Mouse (Mus musculus) midbrain, postnatal 0 days (tissue): ENCODE data around the gene Dhx37. TPM values are rescaled to one million over a fixed set of nuclear protein-coding genes. Genes with fewer than 3 reads are reported as not detected.
"Not testable (repeated sequence)": the region's sequence is repeated elsewhere in the genome, so short reads cannot be mapped to it uniquely, and the experiment has no call there.

Source experiments
- ATAC-seq: fragments of 200-750 bp; cut with Nextera tagmentation; 2 replicates; pipeline ENCODE4 v1.8.0; 2017; ENCODE audit warnings: moderate number of reproducible peaks, mild to moderate bottlenecking, moderate TSS enrichment, moderate library complexity; ENCODE audit not compliant: low FRiP score
- DNase-seq: peaks from one replicate; pipeline ENCODE4 v3.0.0-alpha.2; 2015; ENCODE audit warnings: low spot score
- H3K27ac ChIP-seq: fragments of 300-500 bp; sonication (generic); 2 replicates; pipeline ENCODE4 v1.5.1; 2014; ENCODE audit warnings: low read depth, mild to moderate bottlenecking, low read length, mixed read lengths
- H3K27me3 ChIP-seq: fragments of 300-500 bp; sonication (generic); 2 replicates; pipeline ENCODE4 v1.6.1; 2014; ENCODE audit warnings: low read length, control low read depth, mixed read lengths; ENCODE audit not compliant: insufficient read depth
- H3K36me3 ChIP-seq: fragments of 300-500 bp; sonication (generic); 2 replicates; pipeline ENCODE4 v1.6.1; 2014; ENCODE audit warnings: low read length, control low read depth, mixed read lengths; ENCODE audit not compliant: insufficient read depth
- H3K4me1 ChIP-seq: fragments of 300-500 bp; sonication (generic); 2 replicates; pipeline ENCODE4 v1.6.1; 2014; ENCODE audit warnings: mild to moderate bottlenecking, control low read depth, antibody characterized with exemption, low read length, mixed read lengths; ENCODE audit not compliant: insufficient read depth
- H3K4me2 ChIP-seq: fragments of 300-500 bp; sonication (generic); 2 replicates; pipeline ENCODE4 v1.6.1; 2014; ENCODE audit warnings: low read depth, mild to moderate bottlenecking, low read length, mixed read lengths; ENCODE audit not compliant: poor library complexity, severe bottlenecking
- H3K4me3 ChIP-seq: fragments of 300-500 bp; sonication (generic); 2 replicates; pipeline ENCODE4 v1.5.1; 2014; ENCODE audit warnings: low read depth, mild to moderate bottlenecking, low read length, moderate library complexity
- H3K9ac ChIP-seq: fragments of 300-500 bp; sonication (generic); replicated peaks from 2 replicates; pipeline ENCODE4 v1.6.1; 2014; ENCODE audit warnings: mild to moderate bottlenecking, low read length, moderate library complexity, mixed read lengths; ENCODE audit not compliant: poor library complexity, severe bottlenecking
- H3K9me3 ChIP-seq: fragments of 300-500 bp; sonication (generic); 2 replicates; pipeline ENCODE4 v1.6.1; 2016; ENCODE audit warnings: low read length, control low read depth
- CTCF ChIP-seq: IDR thresholded peaks from 2 replicates; pipeline ENCODE4 v1.5.1; 2016; ENCODE audit warnings: antibody characterized with exemption, mild to moderate bottlenecking
- WGBS: fragments of 180-500 bp; shearing (Covaris S2); extraction: QIAGEN DNeasy Blood & Tissue Kit; methylation state at CpG from one replicate; pipeline ENCODE4 v1.1.7; 2014; 5-methylcytosine and 5-hydroxymethylcytosine counted together
- polyA plus RNA-seq: library from polyadenylated mRNA; unstranded; fragments of >200 nt; fragmentation: Nextera tagmentation; extraction: Ambion mirVana; gene quantifications from 2 replicates; pipeline ENCODE4 v1.2.1, GENCODE M21; 2015
- total RNA-seq: library from RNA; depleted of rRNA; stranded (reverse); fragments of >200 nt; gene quantifications from 2 replicates; pipeline ENCODE4 v1.2.3, GENCODE M21; 2014

Dhx37 gene
- total and polyA plus RNA-seq, 2 experiments from 2014 or later, result 10.9 to 32.9 TPM

GRCm38 (mm10) chr5:125441234-125442114 is 7.6 kb upstream of the Dhx37 start, which contains the start of gene Bri3bp:
Gene Bri3bp, plus strand, starts transcription at chr5:125441568.
- DNase-seq (peak; percentile 64), ATAC-seq (peak; percentile 80)
- Histone ChIP-seq H3K9me3 (no peaks in the 10 kb centered on the region), H3K27me3 (no peaks in the 10 kb centered on the region), H3K4me3 (peak within 1 kb of the TSS; percentile 89), H3K4me2 (peak within 1 kb of the TSS; percentile 87), H3K9ac (peak within 1 kb of the TSS; percentile 86), H3K36me3 (no peaks in the 10 kb centered on the region), H3K27ac (peak within 1 kb of the TSS; percentile 79), H3K4me1 (peaks cover 8% of the 10 kb centered on the region)
- TF ChIP-seq CTCF, result peak; percentile 16; the same call in 1 of the 2 replicates
- WGBS, result under 1% methylated on average over 76 of the region's 97 CpGs

DNA sequence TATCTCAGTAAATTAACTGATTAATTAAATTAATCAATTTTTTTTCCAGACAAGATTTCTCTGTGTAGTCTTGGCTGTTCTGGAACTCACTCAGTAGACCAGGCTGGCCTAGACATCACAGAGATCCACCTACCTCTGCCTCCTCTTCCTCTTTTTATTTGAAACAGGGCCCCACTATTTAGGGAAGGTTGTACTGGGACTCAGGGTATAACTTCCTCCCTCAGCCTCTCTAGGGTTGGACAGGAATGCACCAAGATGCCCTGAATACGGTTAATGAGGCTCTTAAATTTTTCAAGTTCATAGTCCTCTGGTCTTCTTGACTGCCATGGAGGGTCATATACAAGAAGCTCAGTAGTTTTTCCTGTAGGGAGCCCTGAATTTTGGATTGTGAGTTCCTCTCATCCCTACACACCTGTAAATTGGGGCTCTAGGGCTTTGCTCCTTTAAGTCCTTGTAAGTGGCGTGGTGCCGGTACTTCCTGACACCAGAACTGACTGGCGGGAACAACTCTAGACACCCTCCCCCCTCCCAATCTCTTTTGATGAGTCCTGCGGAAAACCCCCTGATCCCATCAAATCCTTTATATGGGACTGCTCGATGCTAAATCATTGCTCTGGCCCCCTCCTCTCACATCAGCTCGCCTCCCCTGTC is 6.8 kb upstream of the Dhx37 start:
- Histone ChIP-seq H3K4me1 (peaks cover 8% of the 10 kb centered on the region), H3K4me3 (peak overlapping the region; percentile 89), H3K9ac (peak overlapping the region; percentile 86), H3K27ac (peak overlapping the region; percentile 79), H3K27me3 (no peaks in the 10 kb centered on the region), H3K36me3 (no peaks in the 10 kb centered on the region), H3K9me3 (no peaks in the 10 kb centered on the region), H3K4me2 (peak overlapping the region; percentile 87)
- no peak for TF ChIP-seq CTCF
- 6% methylated on average over 7 of the region's 7 CpGs for WGBS
- ATAC-seq (0 out of 2 replicates have a peak, but pooled peaks have one; percentile 28), DNase-seq (peak; percentile 10)

- peak; percentile 57 for TF ChIP-seq CTCF
- H3K9me3 ChIP-seq, ATAC-seq, H3K27me3 ChIP-seq, DNase-seq, H3K9ac ChIP-seq, H3K27ac ChIP-seq: not testable (repeated sequence)
- WGBS, result 57% methylated on average over 15 of the region's 15 CpGs
- peaks cover 16% of the 10 kb centered on the region for H3K36me3 ChIP-seq
- H3K4me1 ChIP-seq, result peaks cover 11% of the 10 kb centered on the region
- H3K4me3 ChIP-seq, result peak overlapping the region; percentile 85
- H3K4me2 ChIP-seq, result peak overlapping the region; percentile 89; the same call in 1 of the 2 replicates
Observed at GRCm38 (mm10) chr5:125434347-125434746, 426 bp upstream of the Dhx37 start.

GRCm38 (mm10) chr5:125432324-125432723 is 1.6 kb downstream of the Dhx37 start:
- not testable (repeated sequence) for DNase-seq, H3K9ac ChIP-seq, H3K9me3 ChIP-seq, H3K4me2 ChIP-seq, H3K4me3 ChIP-seq, H3K27ac ChIP-seq, ATAC-seq, H3K27me3 ChIP-seq
- 90% methylated on average over 2 of the region's 2 CpGs for WGBS
- H3K4me1 ChIP-seq, result peaks cover 11% of the 10 kb centered on the region
- H3K36me3 ChIP-seq, result peaks cover 36% of the 10 kb centered on the region

- Histone ChIP-seq H3K36me3 (peaks cover 91% of the 10 kb centered on the region), H3K4me2 (no peak overlapping the region), H3K9me3 (no peaks in the 10 kb centered on the region), H3K4me1 (no peaks in the 10 kb centered on the region), H3K4me3 (no peak overlapping the region), H3K27me3 (no peaks in the 10 kb centered on the region), H3K9ac (no peak overlapping the region), H3K27ac (no peak overlapping the region)
- no peak for ATAC-seq
- no peak for DNase-seq
- no peak for TF ChIP-seq CTCF
- 95% methylated on average over 10 of the region's 10 CpGs for WGBS
Observed at GRCm38 (mm10) chr5:125426343-125426742, 7.6 kb downstream of the Dhx37 start.
